Mouse (Mus musculus) cerebellum, adult 8-10 months (tissue): ENCODE results near the gene Nr6a1.

Source experiments
- DNase-seq: peaks from one replicate; pipeline ENCODE4 v3.0.0; 2022

The Nr6a1 gene

GRCm38 (mm10) chr2:38866711-38867110 is 60.8 kb downstream of the Nr6a1 start:
- DNase-seq: no peak

- peak; percentile 5 for DNase-seq
Measured at GRCm38 (mm10) chr2:38864011-38864410, 63.5 kb downstream of the Nr6a1 start.

DNA sequence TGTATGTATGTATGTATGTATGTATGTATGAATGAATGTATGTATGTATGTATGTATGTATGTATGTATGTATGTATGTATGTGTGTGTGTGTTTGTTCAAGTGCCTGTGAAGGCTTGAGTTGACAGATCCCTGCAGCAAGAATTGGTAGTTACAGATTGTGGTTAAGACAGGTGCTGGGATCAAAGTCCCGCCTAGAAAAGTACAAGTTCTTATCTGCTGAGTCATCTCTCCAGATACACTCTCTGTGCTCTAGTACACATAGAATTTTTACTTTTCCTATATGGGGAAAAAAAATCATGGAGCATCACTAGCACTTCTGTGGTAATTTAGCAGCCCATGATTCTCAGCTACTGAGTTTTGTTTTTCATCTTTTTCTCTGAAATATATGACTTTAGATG is 75.7 kb downstream of the Nr6a1 start:
- DNase-seq: no peak

- no peak for DNase-seq
Measured at GRCm38 (mm10) chr2:38846319-38846718, 81.2 kb downstream of the Nr6a1 start.

- no peak for DNase-seq
Measured at GRCm38 (mm10) chr2:38835489-38835888, 92.0 kb downstream of the Nr6a1 start.

GRCm38 (mm10) chr2:38831976-38832375 is 95.5 kb downstream of the Nr6a1 start:
- DNase-seq: no peak

DNA sequence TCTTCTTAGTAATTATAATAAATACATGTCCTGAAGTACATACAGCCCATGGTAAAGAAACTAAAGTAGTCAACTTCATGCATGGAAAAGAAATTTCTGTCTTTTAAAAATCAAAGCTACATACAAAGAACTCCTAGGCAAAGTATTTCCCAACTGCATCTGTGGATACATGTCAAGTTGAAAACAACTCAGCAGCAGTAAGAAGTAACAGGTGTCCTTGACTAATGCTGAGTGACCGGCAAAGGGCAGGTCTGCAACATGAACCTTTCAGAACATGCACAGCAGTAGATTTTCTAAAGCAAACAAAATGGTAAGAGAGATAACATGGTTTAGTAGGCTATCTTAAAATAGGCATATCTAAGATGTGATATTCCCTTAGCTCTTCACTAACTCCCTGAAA is 98.0 kb downstream of the Nr6a1 start:
- no peak for DNase-seq

GRCm38 (mm10) chr2:38827801-38828306 is 99.6 kb downstream of the Nr6a1 start:
- DNase-seq: no peak

DNA sequence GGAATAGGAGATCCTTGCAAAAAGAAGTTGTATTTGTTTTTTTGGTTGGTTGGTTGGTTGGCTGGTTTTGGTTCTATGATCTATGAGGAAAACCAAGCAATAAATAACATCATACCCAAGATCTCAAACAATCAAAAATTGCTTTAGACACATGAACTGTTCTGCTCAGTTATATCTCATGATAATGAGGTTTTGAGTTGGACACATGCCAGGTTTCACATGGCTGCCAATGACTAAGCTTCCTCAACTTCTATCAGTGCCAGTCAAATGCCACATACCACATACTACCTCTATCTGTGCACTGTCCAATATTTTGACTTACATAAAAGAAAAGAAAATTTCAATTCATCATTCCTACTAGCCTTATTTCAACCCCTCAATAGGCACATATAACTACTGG is 101.3 kb downstream of the Nr6a1 start:
- no peak for DNase-seq

GRCm38 (mm10) chr2:38824791-38825768 is 102.4 kb downstream of the Nr6a1 start:
- no peak for DNase-seq

- DNase-seq: no peak
Measured at GRCm38 (mm10) chr2:38823912-38824583, 103.4 kb downstream of the Nr6a1 start.

DNA sequence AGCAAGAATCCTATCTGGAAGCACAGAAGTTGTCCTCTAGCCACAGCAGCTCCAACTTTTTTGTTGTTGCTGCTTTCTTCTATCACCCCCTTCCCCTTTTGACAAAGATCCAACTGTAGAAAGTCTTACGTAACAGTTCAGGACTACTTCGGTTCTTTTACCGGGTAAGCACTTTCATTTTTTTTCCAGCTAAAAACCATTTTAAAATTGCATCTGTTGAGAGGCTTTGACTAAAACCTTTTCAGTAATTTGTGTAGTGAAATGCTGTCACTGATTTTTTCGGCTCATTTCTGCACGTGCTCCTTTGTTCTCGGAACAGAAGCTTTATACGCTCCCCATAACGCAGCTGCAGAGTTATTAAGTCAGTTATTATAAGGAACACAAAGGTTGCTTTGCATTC is 104.1 kb downstream of the Nr6a1 start:
- DNase-seq: no peak

DNA sequence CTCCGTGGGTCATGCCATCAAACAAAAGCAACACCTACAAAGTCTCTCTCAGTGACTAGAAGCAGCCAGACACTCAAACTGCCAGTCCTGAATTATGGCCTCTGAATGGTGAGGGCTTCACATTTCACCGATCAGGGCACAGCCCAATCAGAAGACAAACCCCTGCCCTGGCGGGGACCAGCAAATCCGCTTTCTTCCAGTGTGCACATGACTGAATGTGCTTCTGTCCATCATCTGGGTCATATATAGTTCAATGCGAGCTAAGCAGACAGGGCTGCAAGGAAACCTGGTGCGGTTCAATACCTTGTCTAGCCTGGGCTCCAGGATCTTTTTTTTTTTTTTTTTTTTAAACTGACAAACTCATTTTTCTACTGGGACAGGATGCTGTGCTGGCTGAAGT is 104.5 kb downstream of the Nr6a1 start:
- no peak for DNase-seq

DNA sequence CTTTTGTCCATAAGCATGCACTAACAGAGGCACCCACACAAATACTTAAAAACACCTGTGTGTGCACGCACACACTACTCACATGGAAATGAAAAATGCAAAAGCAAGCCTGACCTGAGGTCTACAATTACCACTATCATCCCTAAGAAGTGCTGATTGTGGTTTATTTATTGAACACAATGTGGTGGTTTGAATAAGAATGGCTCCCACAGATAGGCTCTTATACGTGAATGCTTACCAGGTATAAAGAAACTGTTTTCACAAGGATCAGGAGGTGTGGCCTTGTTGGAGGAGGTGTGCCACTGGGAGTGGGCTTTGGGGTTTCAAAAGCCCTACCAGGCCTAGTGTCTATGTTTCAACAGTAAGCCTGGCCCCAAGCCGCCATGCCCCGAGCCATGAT is 110.0 kb downstream of the Nr6a1 start:
- no peak for DNase-seq

- DNase-seq: peak; percentile 54
Measured at GRCm38 (mm10) chr2:38797087-38797624, 130.3 kb downstream of the Nr6a1 start.

GRCm38 (mm10) chr2:38787338-38787737 is 140.2 kb downstream of the Nr6a1 start:
- DNase-seq: no peak

DNA sequence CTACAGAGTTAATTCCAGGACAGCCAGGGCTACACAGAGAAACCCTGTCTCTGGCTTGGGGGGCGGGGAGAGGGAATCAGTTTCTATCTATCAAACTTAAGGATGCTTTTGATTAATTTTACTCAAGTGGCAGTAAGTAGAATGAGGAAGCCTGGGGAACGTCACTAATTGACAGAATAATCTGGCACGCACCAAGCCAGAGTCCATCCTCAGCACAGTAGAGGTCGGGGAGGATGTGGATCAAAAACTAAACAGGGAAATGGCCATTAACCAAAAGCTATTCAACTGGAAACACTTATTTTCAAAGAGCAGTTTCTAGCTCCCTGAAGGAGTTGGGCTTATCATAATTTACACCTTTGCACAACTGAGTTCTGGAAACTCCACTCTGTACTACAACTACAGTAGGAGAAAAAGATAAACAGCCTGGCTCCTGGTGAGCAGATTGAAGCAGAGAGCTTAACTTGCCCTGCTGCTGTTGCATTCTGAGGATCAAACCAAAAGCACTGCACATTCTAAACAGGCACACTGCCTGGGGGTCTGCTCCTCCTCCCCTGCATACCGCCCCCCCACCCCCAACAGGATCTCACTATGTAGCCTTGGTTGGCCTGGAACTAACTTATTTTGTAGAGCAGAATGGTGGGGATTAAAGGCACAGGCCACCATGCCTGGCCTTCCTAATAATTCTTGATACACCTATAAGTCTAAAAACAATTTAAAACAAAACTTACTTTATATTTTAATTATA is 141.1 kb downstream of the Nr6a1 start:
- DNase-seq: no peak

GRCm38 (mm10) chr2:38785113-38785512 is 142.4 kb downstream of the Nr6a1 start:
- no peak for DNase-seq

GRCm38 (mm10) chr2:38784396-38784795 is 143.1 kb downstream of the Nr6a1 start:
- DNase-seq: no peak

- no peak for DNase-seq
Measured at GRCm38 (mm10) chr2:38783364-38783763, 144.1 kb downstream of the Nr6a1 start.

DNA sequence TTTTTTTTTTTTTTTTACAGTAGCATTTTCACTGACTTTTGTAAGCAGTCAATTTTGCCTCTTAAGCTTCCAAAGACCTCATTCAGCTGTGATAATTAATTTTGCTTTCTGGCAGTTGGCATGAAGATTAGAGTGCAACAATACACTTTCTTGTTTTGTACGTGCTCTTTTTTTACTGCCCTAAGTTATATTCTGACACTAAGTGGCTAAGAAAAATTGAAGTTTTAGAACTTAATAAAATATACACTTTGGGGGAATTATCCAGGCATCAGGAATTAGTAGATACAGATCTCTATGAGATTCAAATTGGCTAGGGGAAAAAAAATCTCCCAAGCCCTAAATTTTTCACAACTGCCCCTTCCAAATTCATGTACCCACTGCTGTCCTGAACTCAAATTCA is 144.8 kb downstream of the Nr6a1 start:
- DNase-seq: no peak

- no peak for DNase-seq
Measured at GRCm38 (mm10) chr2:38781945-38782720, 145.4 kb downstream of the Nr6a1 start.
